Mouse (Mus musculus): ENCODE measurements around the gene Usp42. TPM values are rescaled to one million over a fixed set of nuclear protein-coding genes. Genes with fewer than 3 reads are reported as not detected.

Usp42 gene
- polyA plus RNA-seq, 1 experiment = 4.1 TPM

DNA sequence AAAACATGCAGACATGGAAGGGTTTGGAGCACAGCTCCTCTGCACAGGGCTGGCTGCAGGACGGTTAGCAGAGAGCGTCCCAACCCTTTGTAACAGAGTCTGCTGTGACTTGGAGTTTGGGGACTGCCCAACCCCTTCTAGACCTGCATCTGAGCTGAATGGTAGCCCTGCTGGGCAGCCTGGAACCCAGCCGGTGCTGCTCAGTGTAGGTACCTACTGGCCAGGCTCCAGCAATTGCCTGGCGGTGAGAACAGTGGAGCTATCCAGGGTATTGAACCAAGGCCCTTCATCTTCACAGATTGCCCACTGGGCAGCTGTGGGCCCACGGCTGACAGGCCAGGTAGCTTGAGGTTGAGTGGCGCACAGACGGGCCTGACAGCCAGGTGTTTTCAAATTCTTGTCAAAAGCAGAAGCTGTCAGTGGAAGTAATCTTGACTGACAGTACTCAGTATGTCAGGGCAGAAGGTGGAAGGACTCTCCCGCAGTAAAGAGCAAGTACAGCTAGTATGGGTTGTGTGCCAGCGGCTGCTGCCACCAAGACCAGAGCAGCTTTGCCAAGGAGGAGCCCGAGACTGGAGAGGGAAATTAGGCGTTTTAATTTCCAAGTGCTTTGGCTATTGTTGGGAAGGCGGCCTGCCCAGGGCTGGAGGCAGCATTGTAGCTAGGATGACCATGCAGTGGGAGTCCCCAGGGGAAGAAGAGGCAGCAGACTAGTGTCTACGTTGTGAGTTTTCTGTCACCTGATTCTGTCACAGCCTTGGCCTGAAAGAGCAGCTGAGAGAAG is 27.0 kb downstream of the Usp42 start:
- Histone ChIP-seq H3ac (ENCODE audit: control insufficient read depth, insufficient read length) (no peak overlapping the region), H3K4me3 (no peak overlapping the region), H3K79me2 (ENCODE audit: control insufficient read depth, insufficient read depth) (no peaks in the 10 kb centered on the region), H3K36me3 (ENCODE audit: control insufficient read depth, insufficient read depth) (peaks cover 8% of the 10 kb centered on the region), H3K27me3 (ENCODE audit: control insufficient read depth, insufficient read depth, insufficient read length) (no peaks in the 10 kb centered on the region), H3K4me2 (ENCODE audit: low read depth) (no peak overlapping the region)
- TF ChIP-seq TCF3 (IDR thresholded peaks at IDR 0.05; ENCODE audit: insufficient read length, low read depth) (no peak), MYOG (IDR thresholded peaks at IDR 0.05; ENCODE audit: control insufficient read depth in 1 of 3, insufficient read depth in 1 of 3, insufficient read length in 2 of 3, low read depth in 2 of 3) (no peak), TCF12 (IDR thresholded peaks at IDR 0.05; ENCODE audit: insufficient read depth, poor library complexity, severe bottlenecking) (no peak)

DNA sequence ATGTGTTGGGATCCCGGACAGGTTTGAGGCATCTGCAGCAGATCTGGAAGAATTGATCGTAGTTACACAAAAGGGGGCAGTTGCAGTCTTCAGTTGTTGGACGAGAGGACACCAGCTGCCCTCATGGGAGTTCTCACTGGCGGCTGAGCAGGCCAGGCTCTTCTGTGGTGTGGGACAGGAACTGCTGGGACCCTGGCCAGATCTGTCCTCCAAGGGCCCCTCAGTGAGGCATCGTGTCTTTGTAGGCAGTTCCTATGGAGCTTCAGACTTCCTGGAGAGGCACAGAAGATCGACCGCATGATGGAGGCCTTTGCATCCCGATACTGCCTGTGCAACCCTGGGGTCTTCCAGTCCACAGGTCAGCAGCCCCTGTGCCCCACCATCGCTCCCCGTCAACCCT is 31.0 kb downstream of the Usp42 start:
- no peaks in the 10 kb centered on the region for H3K79me2 ChIP-seq (ENCODE audit: control insufficient read depth, insufficient read depth)
- no peak overlapping the region for H3K4me2 ChIP-seq (ENCODE audit: low read depth)
- H3K27me3 ChIP-seq (ENCODE audit: control insufficient read depth, insufficient read depth, insufficient read length) = no peaks in the 10 kb centered on the region
- TF ChIP-seq TCF3 (IDR thresholded peaks at IDR 0.05; ENCODE audit: insufficient read length, low read depth) (no peak), TCF12 (IDR thresholded peaks at IDR 0.05; ENCODE audit: insufficient read depth, poor library complexity, severe bottlenecking) (no peak), POLR2AphosphoS2 (IDR thresholded peaks at IDR 0.05; ENCODE audit: insufficient read length, low read depth) (no peak), E2F4 (IDR thresholded peaks at IDR 0.05; ENCODE audit: insufficient read depth) (no peak), MYOG (IDR thresholded peaks at IDR 0.05; ENCODE audit: control insufficient read depth in 1 of 3, insufficient read depth in 1 of 3, insufficient read length in 2 of 3, low read depth in 2 of 3) (no peak)
- no peak overlapping the region for H3K4me3 ChIP-seq
- H3ac ChIP-seq (ENCODE audit: control insufficient read depth, insufficient read length) = no peak overlapping the region
- peaks cover 15% of the 10 kb centered on the region for H3K36me3 ChIP-seq (ENCODE audit: control insufficient read depth, insufficient read depth)

DNA sequence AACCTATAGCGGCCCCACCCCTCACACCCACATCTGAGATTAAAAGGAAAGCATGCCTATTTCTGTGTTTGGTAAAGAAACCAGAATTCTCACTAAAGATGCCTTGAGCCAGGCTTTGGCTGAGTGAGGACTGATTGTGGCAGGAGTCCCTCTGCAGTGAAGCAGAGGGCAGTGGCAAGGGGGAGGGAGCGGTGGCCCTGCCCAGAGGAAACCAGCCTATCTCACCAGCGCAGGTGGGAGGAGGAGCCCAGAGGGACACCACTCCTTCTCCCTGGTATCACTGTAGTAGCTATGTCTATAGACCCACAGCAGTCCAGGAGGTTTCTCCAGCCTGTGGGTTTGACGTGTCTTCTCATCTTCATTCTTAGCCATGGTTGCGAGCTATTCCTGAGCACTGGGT is 31.8 kb downstream of the Usp42 start:
- TF ChIP-seq SRF (IDR thresholded peaks at IDR 0.05; ENCODE audit: control insufficient read depth, insufficient read length, low read depth) (no peak), TCF12 (IDR thresholded peaks at IDR 0.05; ENCODE audit: insufficient read depth, poor library complexity, severe bottlenecking) (no peak), POLR2AphosphoS2 (IDR thresholded peaks at IDR 0.05; ENCODE audit: insufficient read length, low read depth) (no peak), POLR2A (IDR thresholded peaks at IDR 0.05; ENCODE audit: insufficient read length, low read depth) (no peak), MYOG (IDR thresholded peaks at IDR 0.05; ENCODE audit: control insufficient read depth in 1 of 3, insufficient read depth in 1 of 3, insufficient read length in 2 of 3, low read depth in 2 of 3) (no peak), MAX (IDR thresholded peaks at IDR 0.05; ENCODE audit: low read depth) (no peak), CEBPB (IDR thresholded peaks at IDR 0.05; ENCODE audit: insufficient read depth, poor library complexity, severe bottlenecking) (no peak), TCF3 (IDR thresholded peaks at IDR 0.05; ENCODE audit: insufficient read length, low read depth) (no peak), MYOD1 (IDR thresholded peaks at IDR 0.05; ENCODE audit: control insufficient read depth in 1 of 3, insufficient read length in 2 of 3, low read depth in 2 of 3) (no peak), USF1 (IDR thresholded peaks at IDR 0.05; ENCODE audit: low read depth) (no peak), E2F4 (IDR thresholded peaks at IDR 0.05; ENCODE audit: insufficient read depth) (no peak), REST (IDR thresholded peaks at IDR 0.05; ENCODE audit: insufficient read depth, insufficient read length) (no peak)
- no peak overlapping the region for H3ac ChIP-seq (ENCODE audit: control insufficient read depth, insufficient read length)
- H3K36me3 ChIP-seq (ENCODE audit: control insufficient read depth, insufficient read depth) = peaks cover 15% of the 10 kb centered on the region
- no peaks in the 10 kb centered on the region for H3K79me2 ChIP-seq (ENCODE audit: control insufficient read depth, insufficient read depth)
- no peak overlapping the region for H3K4me2 ChIP-seq (ENCODE audit: low read depth)
- no peaks in the 10 kb centered on the region for H3K27me3 ChIP-seq (ENCODE audit: control insufficient read depth, insufficient read depth, insufficient read length)
- no peak overlapping the region for H3K4me3 ChIP-seq

DNA sequence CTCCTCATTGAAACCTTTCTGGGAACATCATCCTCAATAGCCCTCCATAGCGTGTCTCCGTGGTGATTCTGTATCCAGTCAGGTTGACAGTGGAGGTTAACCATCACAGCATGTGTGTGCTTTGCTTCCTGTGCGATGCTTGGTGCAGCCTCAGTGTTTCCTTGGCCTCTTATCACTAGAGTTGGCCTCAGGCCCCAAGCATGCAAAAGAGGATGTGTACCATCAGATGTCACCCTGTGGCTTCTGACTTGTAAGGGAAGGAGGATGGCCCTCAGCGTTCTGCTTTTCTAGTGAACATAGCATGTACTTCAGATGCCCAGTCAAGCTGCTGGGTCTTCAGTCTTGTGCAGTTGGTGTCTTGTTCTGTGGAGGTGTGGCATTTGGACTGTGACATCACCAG is 33.6 kb downstream of the Usp42 start:
- no peaks in the 10 kb centered on the region for H3K27me3 ChIP-seq (ENCODE audit: control insufficient read depth, insufficient read depth, insufficient read length)
- H3K79me2 ChIP-seq (ENCODE audit: control insufficient read depth, insufficient read depth) = no peaks in the 10 kb centered on the region
- H3K36me3 ChIP-seq (ENCODE audit: control insufficient read depth, insufficient read depth) = peaks cover 15% of the 10 kb centered on the region
- no peak overlapping the region for H3K4me2 ChIP-seq (ENCODE audit: low read depth)
- H3ac ChIP-seq (ENCODE audit: control insufficient read depth, insufficient read length) = no peak overlapping the region
- no peak overlapping the region for H3K4me3 ChIP-seq
- TF ChIP-seq POLR2AphosphoS2 (IDR thresholded peaks at IDR 0.05; ENCODE audit: insufficient read length, low read depth) (no peak), TCF12 (IDR thresholded peaks at IDR 0.05; ENCODE audit: insufficient read depth, poor library complexity, severe bottlenecking) (no peak), E2F4 (IDR thresholded peaks at IDR 0.05; ENCODE audit: insufficient read depth) (no peak), SRF (IDR thresholded peaks at IDR 0.05; ENCODE audit: control insufficient read depth, insufficient read length, low read depth) (no peak), MYOD1 (IDR thresholded peaks at IDR 0.05; ENCODE audit: control insufficient read depth in 1 of 3, insufficient read length in 2 of 3, low read depth in 2 of 3) (no peak), USF1 (IDR thresholded peaks at IDR 0.05; ENCODE audit: low read depth) (no peak), CEBPB (IDR thresholded peaks at IDR 0.05; ENCODE audit: insufficient read depth, poor library complexity, severe bottlenecking) (no peak)

DNA sequence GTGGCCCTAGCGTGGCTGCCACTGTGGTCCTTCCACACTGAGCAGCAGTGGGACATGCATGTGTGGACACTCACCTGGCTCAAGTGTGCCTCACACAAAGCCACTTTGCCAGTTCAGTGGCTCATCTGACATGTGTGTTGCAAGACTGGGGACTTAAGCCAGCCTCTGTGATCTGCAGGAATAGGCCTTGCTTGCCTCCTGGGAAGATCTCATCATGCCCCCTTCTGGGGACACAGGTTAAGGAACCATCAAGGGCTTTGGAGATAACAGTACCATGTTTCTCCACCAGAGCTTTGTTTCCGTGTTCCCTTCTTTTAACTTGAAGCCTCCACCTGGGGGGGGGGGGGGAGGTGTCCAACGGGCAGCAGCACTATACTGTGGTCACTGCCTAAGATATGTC is 35.8 kb downstream of the Usp42 start:
- Histone ChIP-seq H3K4me3 (no peak overlapping the region), H3K36me3 (ENCODE audit: control insufficient read depth, insufficient read depth) (peaks cover 15% of the 10 kb centered on the region)
- TF ChIP-seq REST (IDR thresholded peaks at IDR 0.05; ENCODE audit: insufficient read depth, insufficient read length) (no peak), MAX (IDR thresholded peaks at IDR 0.05; ENCODE audit: low read depth) (no peak), CEBPB (IDR thresholded peaks at IDR 0.05; ENCODE audit: insufficient read depth, poor library complexity, severe bottlenecking) (0 out of 2 replicates have a peak, but pooled peaks have one; percentile 11), MYOD1 (IDR thresholded peaks at IDR 0.05; ENCODE audit: control insufficient read depth in 1 of 3, insufficient read length in 2 of 3, low read depth in 2 of 3) (no peak), POLR2A (IDR thresholded peaks at IDR 0.05; ENCODE audit: insufficient read length, low read depth) (no peak), POLR2AphosphoS2 (IDR thresholded peaks at IDR 0.05; ENCODE audit: insufficient read length, low read depth) (no peak), TCF12 (IDR thresholded peaks at IDR 0.05; ENCODE audit: insufficient read depth, poor library complexity, severe bottlenecking) (no peak), TCF3 (IDR thresholded peaks at IDR 0.05; ENCODE audit: insufficient read length, low read depth) (no peak), MYOG (IDR thresholded peaks at IDR 0.05; ENCODE audit: control insufficient read depth in 1 of 3, insufficient read depth in 1 of 3, insufficient read length in 2 of 3, low read depth in 2 of 3) (no peak)

More for the DNA sequence above, 35.8 kb downstream of the Usp42 start:
- H3K27me3 ChIP-seq (ENCODE audit: control insufficient read depth, insufficient read depth, insufficient read length) = no peaks in the 10 kb centered on the region
- no peak overlapping the region for H3ac ChIP-seq (ENCODE audit: control insufficient read depth, insufficient read length)
- H3K79me2 ChIP-seq (ENCODE audit: control insufficient read depth, insufficient read depth) = no peaks in the 10 kb centered on the region
- H3K4me2 ChIP-seq (ENCODE audit: low read depth) = no peak overlapping the region

Data from myocyte (in vitro differentiated cells).